Mouse (Mus musculus) brain, embryonic 14.5 days (tissue): ENCODE measurements at regions not wholly inside any gene's neighbourhood (a gene's known extent, or its start where the extent isn't known, plus 50 kb on each side); places are given as distances from the start of the nearest gene placed in this dataset.

Source experiments
- CTCF ChIP-seq: fragments of 200-500 bp; IDR thresholded peaks from 2 replicates; pipeline ENCODE4 v1.5.1; 2012; ENCODE audit warnings: inconsistent platforms, mild to moderate bottlenecking, moderate library complexity, borderline replicate concordance; ENCODE audit not compliant: insufficient read depth, insufficient read length; ENCODE audit errors: extremely low read depth
- POLR2A ChIP-seq: fragments of 200-500 bp; IDR thresholded peaks from 2 replicates; pipeline ENCODE4 v1.6.1; 2012; ENCODE audit warnings: mild to moderate bottlenecking, inconsistent platforms, borderline replicate concordance; ENCODE audit not compliant: poor library complexity, insufficient read depth, insufficient read length, severe bottlenecking; ENCODE audit errors: extremely low read depth

- TF ChIP-seq POLR2A (no peak), CTCF (no peak)
Observed at GRCm38 (mm10) chr3:4836888-4837287, 913.7 kb upstream of the Gm8797 start.
